Mouse (Mus musculus) heart, adult 2 months (tissue): ENCODE measurements around the gene Methig1. TPM values are rescaled to one million over a fixed set of nuclear protein-coding genes. Genes with fewer than 3 reads are reported as not detected.
"Not testable (repeated sequence)": the region's sequence is repeated elsewhere in the genome, so short reads cannot be mapped to it uniquely, and the experiment has no call there.

ENCODE experiments used
- DNase-seq, 2 experiments: peaks; one replicate each; pipeline ENCODE4 v3.0.0; 2021
- H3K27ac ChIP-seq: fragments of 200-600 bp; 2 replicates; pipeline ENCODE4 v1.8.1; 2022
- H3K27me3 ChIP-seq: fragments of 200-500 bp; 2 replicates; pipeline ENCODE4 v1.6.1; 2012; ENCODE audit warnings: mild to moderate bottlenecking, low read length, inconsistent platforms, mixed read lengths; ENCODE audit not compliant: control insufficient read depth, insufficient read depth
- H3K36me3 ChIP-seq: fragments of 200-500 bp; 2 replicates; pipeline ENCODE4 v1.6.1; 2012; ENCODE audit warnings: low read length, inconsistent platforms; ENCODE audit not compliant: control insufficient read depth, insufficient read depth
- H3K4me1 ChIP-seq: fragments of 200-500 bp; 2 replicates; pipeline ENCODE4 v1.6.1; 2011; ENCODE audit warnings: low read length; ENCODE audit not compliant: control insufficient read depth, insufficient read depth
- H3K4me3 ChIP-seq: fragments of 200-600 bp; 2 replicates; pipeline ENCODE4 v1.8.1; 2022
- H3K79me2 ChIP-seq: fragments of 200-500 bp; replicated peaks from 2 replicates; pipeline ENCODE4 v1.6.1; 2012; ENCODE audit warnings: mild to moderate bottlenecking, inconsistent platforms, low read length, moderate library complexity, mixed read lengths; ENCODE audit not compliant: control insufficient read depth, insufficient read depth
- H3K9ac ChIP-seq: fragments of 200-500 bp; 2 replicates; pipeline ENCODE4 v1.6.1; 2012; ENCODE audit warnings: low read depth, mild to moderate bottlenecking, control low read depth, inconsistent platforms, low read length, mixed read lengths
- CTCF ChIP-seq: fragments of 200-600 bp; IDR thresholded peaks from 2 replicates; pipeline ENCODE4 v1.8.1; 2022; ENCODE audit warnings: antibody characterized with exemption, mild to moderate bottlenecking, moderate library complexity
- EP300 ChIP-seq: fragments of 200-500 bp; IDR thresholded peaks from 2 replicates; pipeline ENCODE4 v1.6.1; 2011; ENCODE audit warnings: low read depth, low read length, control low read depth; ENCODE audit not compliant: insufficient read depth
- POLR2A ChIP-seq: fragments of 200-500 bp; IDR thresholded peaks from 2 replicates; pipeline ENCODE4 v1.6.1; 2011; ENCODE audit warnings: mild to moderate bottlenecking, low read depth, low read length, control low read depth; ENCODE audit not compliant: insufficient read depth
- WGBS: fragments of 180-500 bp; shearing (Covaris S2); methylation state at CpG from one replicate; pipeline ENCODE4 v1.1.7; 2018; 5-methylcytosine and 5-hydroxymethylcytosine counted together
- intact Hi-C: fragments of 180-260 bp; cut with DNase I; formaldehyde crosslinking; loops from one replicate; pipeline ENCODE4 v1.15.1; 2025
- long read RNA-seq: library from polyadenylated mRNA; stranded (forward); transcript quantifications from one replicate; pipeline ENCODE4 v2.0.0, GENCODE M21; 2021
- polyA plus RNA-seq: library from polyadenylated mRNA; depleted of rRNA; stranded (reverse); fragments of >200 nt; gene quantifications from 2 replicates; pipeline ENCODE4 v1.2.3, GENCODE M21; 2012; rRNA removed
- total RNA-seq, 2 experiments: library from RNA; stranded (reverse); gene quantifications; 2 replicates each; pipeline ENCODE4 v1.2.3; 2021

The Methig1 gene
- total RNA-seq (under 1 TPM in 1 of 2 experiments, not detected in 1; 0.34 TPM), polyA plus RNA-seq (not detected in 2 replicates)
- long read RNA-seq: 0 reads

- TF ChIP-seq POLR2A (no peak), CTCF (no peak), EP300 (no peak)
- 80% methylated on average over 10 of the region's 10 CpGs for WGBS
- H3K36me3 ChIP-seq: no peaks in the 10 kb centered on the region
- H3K4me3 ChIP-seq: no peak within 1 kb of the TSS
- H3K79me2 ChIP-seq: no peaks in the 10 kb centered on the region
- no peak within 1 kb of the TSS for H3K9ac ChIP-seq
- DNase-seq: no peak
- no peaks in the 10 kb centered on the region for H3K27me3 ChIP-seq
- intact Hi-C loops: no loop called here
- no peak within 1 kb of the TSS for H3K27ac ChIP-seq
- H3K4me1 ChIP-seq: no peaks in the 10 kb centered on the region
These were observed at the start of gene Methig1, which contains the start of gene Mettl7a2 for GRCm38 (mm10) chr15:100352711-100353250. Methig1 (plus strand) TSS chr15:100353149. Mettl7a2 (plus strand) TSS chr15:100353200.

- peak overlapping the region; percentile 66; the same call in 1 of the 2 replicates for H3K4me3 ChIP-seq
- peak overlapping the region; percentile 91 for H3K27ac ChIP-seq
- H3K27me3 ChIP-seq: no peaks in the 10 kb centered on the region
- intact Hi-C loops: loop anchor here (5.0 kb wide), 1 partner anchor 266 kb away; the partner anchor contains the start of gene Dip2b
- no peaks in the 10 kb centered on the region; the same call in 1 of the 2 replicates for H3K4me1 ChIP-seq
- peak in 1 of 2 experiments; percentile 40 for DNase-seq
- peak overlapping the region; percentile 76 for H3K9ac ChIP-seq
- no peaks in the 10 kb centered on the region for H3K79me2 ChIP-seq
- 49% methylated on average over 8 of the region's 8 CpGs for WGBS
- H3K36me3 ChIP-seq: peaks cover 3% of the 10 kb centered on the region
- TF ChIP-seq EP300: no peak
- no peak for TF ChIP-seq POLR2A
- TF ChIP-seq CTCF: no peak
These were observed 49.4 kb upstream of the Methig1 start for GRCm38 (mm10) chr15:100303428-100304018.

- no peaks in the 10 kb centered on the region for H3K27me3 ChIP-seq
- WGBS: 2% methylated on average over 22 of the region's 30 CpGs
- H3K36me3 ChIP-seq: peaks cover 3% of the 10 kb centered on the region
- peak; percentile 90 for DNase-seq
- TF ChIP-seq CTCF: no peak
- peak; percentile 37; the same call in 1 of the 2 replicates for TF ChIP-seq EP300
- TF ChIP-seq POLR2A: peak; percentile 94
- intact Hi-C loops: loop anchor here (5.0 kb wide), 1 partner anchor 267 kb away; the partner anchor contains the start of gene Dip2b
- peak within 1 kb of the TSS; percentile 76 for H3K9ac ChIP-seq
- H3K4me1 ChIP-seq: no peaks in the 10 kb centered on the region; the same call in 1 of the 2 replicates
- peak within 1 kb of the TSS; percentile 66 for H3K4me3 ChIP-seq
- no peaks in the 10 kb centered on the region for H3K79me2 ChIP-seq
- H3K27ac ChIP-seq: peak within 1 kb of the TSS; percentile 91
These were observed 48.6 kb upstream of the Methig1 start, which contains the start of gene Mettl7a1 for GRCm38 (mm10) chr15:100304019-100304991. Mettl7a1 (plus strand) TSS chr15:100304140.

- no peaks in the 10 kb centered on the region for H3K27me3 ChIP-seq
These were observed 46.7 kb upstream of the Methig1 start for GRCm38 (mm10) chr15:100306201-100306600.

GRCm38 (mm10) chr15:100307438-100308096, 45.4 kb upstream of the Methig1 start:
- H3K27ac ChIP-seq, H3K9ac ChIP-seq, intact Hi-C loops, H3K36me3 ChIP-seq, H3K27me3 ChIP-seq, H3K4me1 ChIP-seq, H3K4me3 ChIP-seq, H3K79me2 ChIP-seq: not testable (repeated sequence)
- 56% methylated on average over 11 of the region's 11 CpGs for WGBS
- TF ChIP-seq CTCF: peak; percentile 65
- DNase-seq: peak in 1 of 2 experiments; percentile 21

More at GRCm38 (mm10) chr15:100306201-100306600, 46.7 kb upstream of the Methig1 start:
- Histone ChIP-seq H3K4me1 (no peaks in the 10 kb centered on the region; the same call in 1 of the 2 replicates), H3K27ac (no peak overlapping the region), H3K79me2 (no peaks in the 10 kb centered on the region), H3K4me3 (no peak overlapping the region), H3K9ac (no peak overlapping the region), H3K36me3 (peaks cover 3% of the 10 kb centered on the region)
- no peak for TF ChIP-seq EP300
- TF ChIP-seq CTCF: no peak
- no peak for TF ChIP-seq POLR2A
- DNase-seq: no peak
- 78% methylated on average over 2 of the region's 2 CpGs for WGBS
- intact Hi-C loops: no loop called here
